ENCODE assay signal across 22 mouse cellular contexts in genomic region chr2:49359706-49360105, GRCm38 (mm10).
DNase-seq lines count a peak whose midpoint lies in the region; ATAC-seq and TF ChIP-seq lines count a peak whose summit lies in the region.
"Had no signal": no experiment of that assay in that cellular context is flagged by ENCODE, and none has a peak within 500 bp of the region (broad histone marks: within the 10 kb centered on the region; RNA-seq: fewer than 3 reads in every experiment).

No protein-coding gene starts in this region.

- H3K9ac ChIP-seq in heart, postnatal 0 days (replicated peaks; ENCODE audit: low read depth, low read length), result no peak overlapping the region
- H3K9ac ChIP-seq in midbrain, embryonic 14.5 days (replicated peaks; ENCODE audit: low read length), result no peak overlapping the region
- no peak overlapping the region for H3K9ac ChIP-seq in midbrain, embryonic 13.5 days (replicated peaks)
- H3K9ac ChIP-seq: forebrain, embryonic 12.5 days; kidney, embryonic 15.5 days; limb, embryonic 13.5 days; liver, embryonic 14.5 days; midbrain, embryonic 12.5 days; stomach, embryonic 15.5 days had no signal

- H3K4me2 ChIP-seq in heart, postnatal 0 days (ENCODE audit: low read depth, low read length), result no peak overlapping the region
- no peak overlapping the region for H3K4me2 ChIP-seq in midbrain, embryonic 14.5 days (ENCODE audit: low read length)
- no peak overlapping the region for H3K4me2 ChIP-seq in midbrain, embryonic 13.5 days (replicated peaks)
- H3K4me2 ChIP-seq: forebrain, embryonic 12.5 days; kidney, embryonic 15.5 days; limb, embryonic 13.5 days; midbrain, embryonic 12.5 days; stomach, embryonic 15.5 days had no signal

- H3K27me3 ChIP-seq in heart, postnatal 0 days (ENCODE audit: control insufficient read depth, insufficient read depth, low read length), result no peaks in the 10 kb centered on the region
- no peaks in the 10 kb centered on the region for H3K27me3 ChIP-seq in midbrain, embryonic 14.5 days (ENCODE audit: control insufficient read depth, insufficient read depth, low read length)
- H3K27me3 ChIP-seq in midbrain, embryonic 13.5 days, result no peaks in the 10 kb centered on the region
- H3K27me3 ChIP-seq in small intestine, adult 2 months (ENCODE audit: control insufficient read depth, insufficient read depth, low read length), result no peaks in the 10 kb centered on the region
- H3K27me3 ChIP-seq: kidney, embryonic 15.5 days; limb, embryonic 13.5 days; midbrain, embryonic 12.5 days; stomach, embryonic 15.5 days had no signal

- no peaks in the 10 kb centered on the region for H3K4me1 ChIP-seq in heart, postnatal 0 days (ENCODE audit: control insufficient read depth, insufficient read depth)
- H3K4me1 ChIP-seq in midbrain, embryonic 14.5 days (ENCODE audit: control insufficient read depth, insufficient read depth, low read length), result no peaks in the 10 kb centered on the region
- H3K4me1 ChIP-seq in midbrain, embryonic 13.5 days (replicated peaks), result no peaks in the 10 kb centered on the region
- H3K4me1 ChIP-seq in small intestine, adult 2 months (ENCODE audit: control insufficient read depth, insufficient read depth, insufficient read length, low read length), result no peaks in the 10 kb centered on the region
- H3K4me1 ChIP-seq: forebrain, embryonic 12.5 days; midbrain, embryonic 12.5 days; stomach, embryonic 15.5 days had no signal

- TF ChIP-seq POLR2A in small intestine, adult 2 months (IDR thresholded peaks at IDR 0.05; ENCODE audit: low read depth, low read length), result no peak

- no peaks in the 10 kb centered on the region for H3K9me3 ChIP-seq in heart, postnatal 0 days (replicated peaks; ENCODE audit: control insufficient read depth, low read length)
- no peaks in the 10 kb centered on the region for H3K9me3 ChIP-seq in midbrain, embryonic 14.5 days (ENCODE audit: control insufficient read depth, low read length)
- no peaks in the 10 kb centered on the region for H3K9me3 ChIP-seq in midbrain, embryonic 13.5 days
- H3K9me3 ChIP-seq: embryonic facial prominence, embryonic 10.5 days; forebrain, embryonic 12.5 days; hindbrain, embryonic 10.5 days; kidney, embryonic 15.5 days; limb, embryonic 13.5 days; midbrain, embryonic 12.5 days; stomach, embryonic 15.5 days had no signal

- no peaks in the 10 kb centered on the region for H3K36me3 ChIP-seq in heart, postnatal 0 days (replicated peaks; ENCODE audit: control insufficient read depth, insufficient read depth, low read length)
- H3K36me3 ChIP-seq in midbrain, embryonic 14.5 days (ENCODE audit: control insufficient read depth, insufficient read depth, low read length), result no peaks in the 10 kb centered on the region
- no peaks in the 10 kb centered on the region for H3K36me3 ChIP-seq in midbrain, embryonic 13.5 days
- no peaks in the 10 kb centered on the region for H3K36me3 ChIP-seq in small intestine, adult 2 months (ENCODE audit: control insufficient read depth, insufficient read depth, low read length)
- H3K36me3 ChIP-seq: embryonic facial prominence, embryonic 10.5 days; forebrain, embryonic 12.5 days; hindbrain, embryonic 10.5 days; kidney, embryonic 15.5 days; limb, embryonic 13.5 days; midbrain, embryonic 12.5 days; stomach, embryonic 15.5 days had no signal

- no peak for ATAC-seq in heart, postnatal 0 days (ENCODE audit: insufficient read depth, low read depth)
- no peak for ATAC-seq in midbrain, embryonic 14.5 days (ENCODE audit: low FRiP score, low TSS enrichment)
- ATAC-seq in midbrain, embryonic 13.5 days, result no peak
- peak; percentile 67 for ATAC-seq in common myeloid progenitor, adult 5-6 weeks (replicated peaks; ENCODE audit: low read depth, poor library complexity, severe bottlenecking)

- WGBS in heart, postnatal 0 days, result 63% methylated on average over 4 of the region's 4 CpGs
- 61% methylated on average over 4 of the region's 4 CpGs for WGBS in midbrain, embryonic 14.5 days
- WGBS in midbrain, embryonic 13.5 days, result 73% methylated on average over 4 of the region's 4 CpGs
- 43% methylated on average over 4 of the region's 4 CpGs for WGBS in small intestine, adult 2 months

- TF ChIP-seq EP300 in heart, postnatal 0 days (IDR thresholded peaks at IDR 0.05; ENCODE audit: low read depth), result no peak

- TF ChIP-seq CTCF in heart, postnatal 0 days (IDR thresholded peaks at IDR 0.05; ENCODE audit: low read depth), result peak; percentile 19; the same call in 1 of the 2 replicates
- TF ChIP-seq CTCF in small intestine, adult 2 months (IDR thresholded peaks at IDR 0.05; ENCODE audit: extremely low read depth, insufficient read length, insufficient replicate concordance, low read depth, low read length), result peak; percentile 21; the same call in 1 of the 2 replicates

- no peak overlapping the region for H3K27ac ChIP-seq in heart, postnatal 0 days (ENCODE audit: low read depth)
- no peak overlapping the region for H3K27ac ChIP-seq in midbrain, embryonic 14.5 days (replicated peaks; ENCODE audit: low read depth, low read length)
- no peak overlapping the region for H3K27ac ChIP-seq in midbrain, embryonic 13.5 days
- H3K27ac ChIP-seq in small intestine, adult 2 months (ENCODE audit: insufficient read depth, low read depth, low read length), result no peak overlapping the region
- H3K27ac ChIP-seq: embryonic facial prominence, embryonic 10.5 days; forebrain, embryonic 12.5 days; heart, adult 2 months; kidney, embryonic 15.5 days; limb, embryonic 13.5 days; liver, embryonic 14.5 days; midbrain, embryonic 12.5 days; stomach, embryonic 15.5 days had no signal

- no peak for DNase-seq in heart, postnatal 0 days (ENCODE audit: low spot score)
- no peak for DNase-seq in heart, adult 11 months
- DNase-seq in midbrain, embryonic 14.5 days, result peak; percentile 19
- no peak for DNase-seq in gastrocnemius, postnatal 4 days (ENCODE audit: low spot score in 2 of 2)
- DNase-seq in gastrocnemius, adult 18-20 months (ENCODE audit: low spot score), result no peak
- DNase-seq: cerebellum, adult 11-12 months; cerebellum, postnatal 36 days; gastrocnemius, postnatal 10 days; heart, adult 2 months; lung, postnatal 4 days; right cerebral cortex, postnatal 14 days had no signal

- H3K4me3 ChIP-seq in heart, postnatal 0 days (ENCODE audit: low read depth, low read length), result no peak overlapping the region
- H3K4me3 ChIP-seq in midbrain, embryonic 14.5 days (replicated peaks; ENCODE audit: low read depth, low read length), result no peak overlapping the region
- H3K4me3 ChIP-seq in midbrain, embryonic 13.5 days (replicated peaks), result no peak overlapping the region
- H3K4me3 ChIP-seq in small intestine, adult 2 months (ENCODE audit: low read depth, low read length), result no peak overlapping the region
- H3K4me3 ChIP-seq: embryonic facial prominence, embryonic 10.5 days; forebrain, embryonic 12.5 days; heart, adult 2 months; hindbrain, embryonic 10.5 days; kidney, embryonic 15.5 days; limb, embryonic 13.5 days; midbrain, embryonic 12.5 days; stomach, embryonic 15.5 days had no signal
